Mouse (Mus musculus) large intestine, adult 2 months (tissue): ENCODE data around the gene Kcp. TPM values are rescaled to one million over a fixed set of nuclear protein-coding genes. Genes with fewer than 3 reads are reported as not detected.

Experiments used
- DNase-seq: peaks from one replicate; pipeline ENCODE4 v3.0.0-alpha.2; 2012; ENCODE audit warnings: low read depth, low spot score
- WGBS: fragments of 180-500 bp; shearing (Covaris S2); methylation state at CpG from one replicate; pipeline ENCODE4 v1.1.7; 2018; 5-methylcytosine and 5-hydroxymethylcytosine counted together
- polyA plus RNA-seq: library from polyadenylated mRNA; depleted of rRNA; stranded (reverse); fragments of >200 nt; gene quantifications from 2 replicates; pipeline ENCODE4 v1.2.3, GENCODE M21; 2012

Gene Kcp
- polyA plus RNA-seq, 1 experiment: 3.2 TPM

- 63% methylated on average over 6 of the region's 6 CpGs for WGBS
- DNase-seq: no peak
These were observed 16.3 kb upstream of the Kcp start for GRCm38 (mm10) chr6:29524034-29524489.

- 77% methylated on average over 12 of the region's 12 CpGs for WGBS
- DNase-seq: no peak
These were observed 15.7 kb upstream of the Kcp start for GRCm38 (mm10) chr6:29523301-29524033.

- DNase-seq: no peak
- whole genome bisulfite sequencing: 58% methylated on average over 6 of the region's 6 CpGs
These were observed 15.0 kb upstream of the Kcp start for GRCm38 (mm10) chr6:29522626-29523300.

GRCm38 (mm10) chr6:29517139-29517538 is 9.4 kb upstream of the Kcp start:
- no peak for DNase-seq
- 3% methylated on average over 5 of the region's 5 CpGs for WGBS

GRCm38 (mm10) chr6:29513284-29513683 is 5.5 kb upstream of the Kcp start:
- under 1% methylated on average over 11 of the region's 11 CpGs for WGBS
- DNase-seq: peak; percentile 39

- DNase-seq: no peak
- 27% methylated on average over 2 of the region's 2 CpGs for WGBS
These were observed 1.3 kb upstream of the Kcp start for GRCm38 (mm10) chr6:29509086-29509485.

- 49% methylated on average over 8 of the region's 8 CpGs for WGBS
- no peak for DNase-seq
These were observed 918 bp downstream of the Kcp start for GRCm38 (mm10) chr6:29506834-29507233.

- no peak for DNase-seq
- 85% methylated on average over 5 of the region's 5 CpGs for WGBS
These were observed 2.3 kb downstream of the Kcp start for GRCm38 (mm10) chr6:29505493-29505892.

GRCm38 (mm10) chr6:29501599-29501998 is 6.2 kb downstream of the Kcp start:
- 97% methylated on average over 1 of the region's 1 CpGs for WGBS
- no peak for DNase-seq

GRCm38 (mm10) chr6:29500810-29501209 is 6.9 kb downstream of the Kcp start:
- WGBS: 91% methylated on average over 6 of the region's 6 CpGs
- DNase-seq: no peak

- WGBS: 71% methylated on average over 7 of the region's 7 CpGs
- DNase-seq: no peak
These were observed 7.6 kb downstream of the Kcp start for GRCm38 (mm10) chr6:29500177-29500576.

GRCm38 (mm10) chr6:29497791-29498190 is 10.0 kb downstream of the Kcp start:
- WGBS: 45% methylated on average over 2 of the region's 2 CpGs

GRCm38 (mm10) chr6:29496270-29496669 is 11.5 kb downstream of the Kcp start:
- DNase-seq: no peak
- 63% methylated on average over 25 of the region's 25 CpGs for WGBS

More at GRCm38 (mm10) chr6:29497791-29498190, 10.0 kb downstream of the Kcp start:
- DNase-seq: no peak

- no peak for DNase-seq
These were observed 13.7 kb downstream of the Kcp start for GRCm38 (mm10) chr6:29494101-29494500.

GRCm38 (mm10) chr6:29485951-29486350 is 21.8 kb downstream of the Kcp start:
- 44% methylated on average over 2 of the region's 2 CpGs for WGBS
- DNase-seq: no peak

More at GRCm38 (mm10) chr6:29494101-29494500, 13.7 kb downstream of the Kcp start:
- 71% methylated on average over 4 of the region's 4 CpGs for whole genome bisulfite sequencing

GRCm38 (mm10) chr6:29484716-29485559 is 22.8 kb downstream of the Kcp start:
- no peak for DNase-seq
- WGBS: 10% methylated on average over 26 of the region's 26 CpGs

GRCm38 (mm10) chr6:29482691-29483090 is 25.1 kb downstream of the Kcp start:
- DNase-seq: no peak
- 93% methylated on average over 13 of the region's 13 CpGs for WGBS

- DNase-seq: no peak
- 81% methylated on average over 2 of the region's 2 CpGs for WGBS
These were observed 33.0 kb downstream of the Kcp start for GRCm38 (mm10) chr6:29474736-29475135.

- WGBS: 8% methylated on average over 33 of the region's 33 CpGs
- DNase-seq: peak; percentile 24
These were observed 33.6 kb downstream of the Kcp start for GRCm38 (mm10) chr6:29473941-29474691.
